Mouse (Mus musculus) gastrocnemius, postnatal 10 days (tissue): ENCODE results near the gene Arid4b. TPM values are rescaled to one million over a fixed set of nuclear protein-coding genes. Genes with fewer than 3 reads are reported as not detected.

Source experiments
- DNase-seq: peaks from one replicate; pipeline ENCODE4 v3.0.0; 2021; ENCODE audit warnings: mixed read lengths
- total RNA-seq, 2 experiments: library from RNA; stranded (reverse); gene quantifications; 2 replicates each; pipeline ENCODE4 v1.2.3; 2021

Gene Arid4b
- total RNA-seq, 2 experiments from 2014 or later, result 15.5 to 22.0 TPM

- no peak for DNase-seq
Observed at GRCm38 (mm10) chr13:14062209-14063012, 621 bp upstream of the Arid4b start.

GRCm38 (mm10) chr13:14063942-14064271, 875 bp downstream of the Arid4b start:
- DNase-seq, result no peak

GRCm38 (mm10) chr13:14064341-14065027, 1.5 kb downstream of the Arid4b start:
- peak; percentile 25 for DNase-seq

GRCm38 (mm10) chr13:14065028-14065380, 2.0 kb downstream of the Arid4b start:
- DNase-seq, result no peak

GRCm38 (mm10) chr13:14065701-14066100, 2.7 kb downstream of the Arid4b start:
- DNase-seq, result no peak

- DNase-seq, result no peak
Observed at GRCm38 (mm10) chr13:14068035-14068434, 5.0 kb downstream of the Arid4b start.

- no peak for DNase-seq
Observed at GRCm38 (mm10) chr13:14069291-14069690, 6.3 kb downstream of the Arid4b start.

- no peak for DNase-seq
Observed at GRCm38 (mm10) chr13:14074371-14074770, 11.3 kb downstream of the Arid4b start.

- no peak for DNase-seq
Observed at GRCm38 (mm10) chr13:14075326-14075725, 12.3 kb downstream of the Arid4b start.

- no peak for DNase-seq
Observed at GRCm38 (mm10) chr13:14088669-14089068, 25.6 kb downstream of the Arid4b start.

GRCm38 (mm10) chr13:14103026-14103425, 40.0 kb downstream of the Arid4b start:
- DNase-seq, result no peak

- no peak for DNase-seq
Observed at GRCm38 (mm10) chr13:14110154-14110873, 47.3 kb downstream of the Arid4b start.

GRCm38 (mm10) chr13:14111146-14111545, 48.1 kb downstream of the Arid4b start:
- DNase-seq, result no peak

GRCm38 (mm10) chr13:14113746-14114528, 50.9 kb downstream of the Arid4b start:
- no peak for DNase-seq

- DNase-seq, result no peak
Observed at GRCm38 (mm10) chr13:14115805-14116204, 52.8 kb downstream of the Arid4b start.

GRCm38 (mm10) chr13:14131651-14132050, 68.6 kb downstream of the Arid4b start:
- no peak for DNase-seq

- no peak for DNase-seq
Observed at GRCm38 (mm10) chr13:14142294-14142966, 79.4 kb downstream of the Arid4b start.

GRCm38 (mm10) chr13:14177989-14178388, 115.0 kb downstream of the Arid4b start:
- DNase-seq, result no peak

GRCm38 (mm10) chr13:14179669-14180068, 116.6 kb downstream of the Arid4b start:
- no peak for DNase-seq

- DNase-seq, result no peak
Observed at GRCm38 (mm10) chr13:14245946-14246345, 182.9 kb downstream of the Arid4b start.
